Mouse (Mus musculus) spleen, adult 10 weeks (tissue): ENCODE results near the gene Nsun2. TPM values are rescaled to one million over a fixed set of nuclear protein-coding genes. Genes with fewer than 3 reads are reported as not detected.

Experiments used
- polyA plus RNA-seq: library from polyadenylated mRNA; stranded (reverse); fragments of 350-450 nt; fragmentation: Illumina TruSeq; extraction: RNeasy Lipid Tissue Mini Kit (QIAGEN cat#74804); gene quantifications from one replicate; pipeline ENCODE4 v1.2.3, GENCODE M21; 2015; ENCODE audit warnings: low replicate concordance; ENCODE audit not compliant: insufficient read depth

The Nsun2 gene
- 92.3 TPM for polyA plus RNA-seq

GRCm38 (mm10) chr13:69533405-69534333 is at the start of gene Nsun2:
TSS of gene Nsun2 (plus strand) at chr13:69533746.

GRCm38 (mm10) chr13:69534334-69534653 is 748 bp downstream of the Nsun2 start, which contains the start of gene Tent4a:
TSS of gene Tent4a (minus strand) at chr13:69534617.

GRCm38 (mm10) chr13:69611398-69612174 is 78.0 kb downstream of the Nsun2 start, which contains the start of gene Srd5a1:
TSS of gene Srd5a1 (minus strand) at chr13:69611442.

Other genes with a start within 250 kb of the Nsun2 start
- 10.2 TPM for gene Tent4a, start 871 bp downstream of the Nsun2 start, polyA plus RNA-seq
- gene Srd5a1, start 77.7 kb downstream of the Nsun2 start, polyA plus RNA-seq: 0.69 TPM
- not detected for gene Ube2ql1, start 206.1 kb downstream of the Nsun2 start, polyA plus RNA-seq